Mouse (Mus musculus) lung, postnatal 0 days (tissue): ENCODE measurements at regions not wholly inside any gene's neighbourhood (a gene's known extent, or its start where the extent isn't known, plus 50 kb on each side); places are given as distances from the start of the nearest gene placed in this dataset.

ENCODE experiments used
- ATAC-seq: fragments of 200-750 bp; cut with Nextera tagmentation; 2 replicates; pipeline ENCODE4 v1.8.0; 2017; ENCODE audit warnings: moderate library complexity
- DNase-seq: peaks from one replicate; pipeline ENCODE4 v3.0.0-alpha.2; 2016; ENCODE audit warnings: low spot score
- H3K27ac ChIP-seq: fragments of 300-500 bp; sonication (generic); 2 replicates; pipeline ENCODE4 v1.5.1; 2014; ENCODE audit warnings: antibody characterized with exemption, mild to moderate bottlenecking, low read length, mixed read lengths
- H3K27me3 ChIP-seq: fragments of 300-500 bp; sonication (generic); replicated peaks from 2 replicates; pipeline ENCODE4 v1.6.1; 2014; ENCODE audit warnings: low read length, mixed read lengths; ENCODE audit not compliant: insufficient read depth
- H3K36me3 ChIP-seq: fragments of 300-500 bp; sonication (generic); 2 replicates; pipeline ENCODE4 v1.6.1; 2014; ENCODE audit warnings: low read length, mixed read lengths; ENCODE audit not compliant: insufficient read depth
- H3K4me1 ChIP-seq: fragments of 300-500 bp; sonication (generic); 2 replicates; pipeline ENCODE4 v1.6.1; 2014; ENCODE audit warnings: antibody characterized with exemption, low read depth, low read length, mixed read lengths; ENCODE audit not compliant: insufficient read depth
- H3K4me2 ChIP-seq: fragments of 300-500 bp; sonication (generic); replicated peaks from 2 replicates; pipeline ENCODE4 v1.6.1; 2014; ENCODE audit warnings: low read depth, mild to moderate bottlenecking, low read length, moderate library complexity, mixed read lengths
- H3K4me3 ChIP-seq: fragments of 300-500 bp; sonication (generic); 2 replicates; pipeline ENCODE4 v1.5.1; 2014; ENCODE audit warnings: low read depth, low read length
- H3K9ac ChIP-seq: fragments of 300-500 bp; sonication (generic); replicated peaks from 2 replicates; pipeline ENCODE4 v1.6.1; 2014; ENCODE audit warnings: low read depth, mild to moderate bottlenecking
- H3K9me3 ChIP-seq: fragments of 300-500 bp; sonication (generic); 2 replicates; pipeline ENCODE4 v1.6.1; 2016; ENCODE audit warnings: low read length, mixed read lengths
- CTCF ChIP-seq: IDR thresholded peaks from 2 replicates; pipeline ENCODE4 v1.5.1; 2016; ENCODE audit warnings: antibody characterized with exemption, mild to moderate bottlenecking
- EP300 ChIP-seq: IDR thresholded peaks from 2 replicates; pipeline ENCODE4 v1.6.1; 2016; ENCODE audit warnings: antibody characterized with exemption, mild to moderate bottlenecking, control low read depth
- WGBS: fragments of 180-500 bp; shearing (Covaris S2); extraction: QIAGEN DNeasy Blood & Tissue Kit; methylation state at CpG from one replicate; pipeline ENCODE4 v1.1.7; 2014; 5-methylcytosine and 5-hydroxymethylcytosine counted together

DNA sequence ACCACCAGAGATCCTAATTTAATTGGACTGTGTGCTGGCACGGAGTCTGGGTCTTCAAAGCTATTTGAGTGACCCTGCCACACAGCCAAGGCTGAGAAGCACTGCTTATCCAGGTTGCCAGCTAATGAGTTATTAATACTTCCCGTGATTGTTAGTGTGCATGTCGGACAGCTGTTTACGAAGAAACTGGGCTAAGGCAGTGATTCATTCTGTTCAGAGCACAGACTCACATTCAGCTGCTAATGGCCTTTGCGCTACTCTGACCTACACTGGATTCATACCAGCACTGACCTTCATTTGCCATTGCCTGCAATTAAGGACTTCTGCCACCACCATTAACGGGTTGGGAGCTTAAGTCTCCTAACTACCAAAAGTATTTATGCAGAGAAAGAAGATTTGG lies 156.7 kb upstream of the Dppa4 start:
- Histone ChIP-seq H3K27me3 (no peaks in the 10 kb centered on the region), H3K4me3 (no peak overlapping the region), H3K4me2 (no peak overlapping the region), H3K9me3 (no peaks in the 10 kb centered on the region), H3K4me1 (no peaks in the 10 kb centered on the region), H3K9ac (no peak overlapping the region), H3K36me3 (no peaks in the 10 kb centered on the region), H3K27ac (no peak overlapping the region)
- no peak for TF ChIP-seq EP300
- TF ChIP-seq CTCF, result no peak
- ATAC-seq, result peak; percentile 35; the same call in 1 of the 2 replicates
- 59% methylated on average over 6 of the region's 6 CpGs for WGBS
- DNase-seq, result peak; percentile 16

DNA sequence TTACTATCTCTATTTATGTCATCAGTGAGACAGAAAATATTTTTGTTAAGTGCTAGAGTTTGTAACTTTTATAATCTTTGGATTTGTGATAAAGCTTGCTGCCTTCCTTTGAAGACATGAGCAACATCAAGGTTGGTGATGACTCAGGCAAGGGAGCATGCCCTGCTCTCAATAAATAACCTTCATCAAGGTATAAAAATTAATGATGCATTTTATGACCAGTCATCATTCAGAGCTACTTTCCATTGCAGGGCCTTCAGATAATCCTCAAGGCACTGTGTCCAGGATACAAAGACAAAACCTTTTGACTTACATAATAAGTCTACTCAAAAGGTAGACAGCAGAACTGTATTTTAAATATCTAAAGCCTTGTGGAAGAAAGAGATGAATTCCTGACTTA lies 156.2 kb upstream of the Dppa4 start:
- TF ChIP-seq EP300 (no peak), CTCF (no peak)
- DNase-seq (no peak), ATAC-seq (no peak)
- no peaks in the 10 kb centered on the region for H3K27me3 ChIP-seq
- H3K9me3 ChIP-seq, result no peaks in the 10 kb centered on the region
- no peak overlapping the region for H3K4me3 ChIP-seq
- H3K27ac ChIP-seq, result no peak overlapping the region
- no peak overlapping the region for H3K9ac ChIP-seq
- H3K4me2 ChIP-seq, result no peak overlapping the region
- no peaks in the 10 kb centered on the region for H3K4me1 ChIP-seq
- no peaks in the 10 kb centered on the region for H3K36me3 ChIP-seq

- H3K9ac ChIP-seq, result no peak overlapping the region
- H3K4me2 ChIP-seq, result no peak overlapping the region
- H3K4me1 ChIP-seq, result no peaks in the 10 kb centered on the region
- no peak overlapping the region for H3K4me3 ChIP-seq
- 92% methylated on average over 8 of the region's 8 CpGs for WGBS
- DNase-seq (no peak), ATAC-seq (no peak)
- H3K27ac ChIP-seq, result no peak overlapping the region
- H3K9me3 ChIP-seq, result no peaks in the 10 kb centered on the region
- no peaks in the 10 kb centered on the region for H3K27me3 ChIP-seq
- H3K36me3 ChIP-seq, result no peaks in the 10 kb centered on the region
- no peak for TF ChIP-seq CTCF
- TF ChIP-seq EP300, result no peak
Observed at GRCm38 (mm10) chr16:48155355-48155754, 128.2 kb upstream of the Dppa4 start.

DNA sequence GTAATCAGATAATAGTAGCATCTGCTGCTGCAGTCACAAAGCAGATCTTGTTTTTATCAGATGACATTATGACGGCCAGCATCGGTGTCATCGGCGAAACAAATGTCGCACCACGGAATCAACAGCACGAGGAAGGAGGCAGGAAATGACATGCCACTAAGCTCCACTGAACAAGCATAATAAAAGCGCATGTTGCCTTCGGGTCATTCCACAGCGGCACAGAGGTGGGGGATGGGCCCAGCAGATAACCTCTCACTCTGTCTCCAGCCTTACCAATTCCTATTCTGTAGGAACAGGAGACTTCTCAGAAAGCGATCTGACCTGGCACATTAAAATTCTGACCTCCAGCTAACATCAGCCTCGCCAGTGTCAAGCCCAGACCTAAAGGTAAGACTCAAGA lies 93.1 kb upstream of the Dppa4 start:
- DNase-seq (no peak), ATAC-seq (no peak)
- Histone ChIP-seq H3K27me3 (no peaks in the 10 kb centered on the region), H3K4me2 (no peak overlapping the region), H3K27ac (no peak overlapping the region), H3K4me1 (no peaks in the 10 kb centered on the region), H3K4me3 (no peak overlapping the region), H3K9ac (no peak overlapping the region), H3K36me3 (no peaks in the 10 kb centered on the region), H3K9me3 (no peaks in the 10 kb centered on the region)
- TF ChIP-seq EP300, result no peak
- TF ChIP-seq CTCF, result no peak
- 81% methylated on average over 12 of the region's 12 CpGs for WGBS

DNA sequence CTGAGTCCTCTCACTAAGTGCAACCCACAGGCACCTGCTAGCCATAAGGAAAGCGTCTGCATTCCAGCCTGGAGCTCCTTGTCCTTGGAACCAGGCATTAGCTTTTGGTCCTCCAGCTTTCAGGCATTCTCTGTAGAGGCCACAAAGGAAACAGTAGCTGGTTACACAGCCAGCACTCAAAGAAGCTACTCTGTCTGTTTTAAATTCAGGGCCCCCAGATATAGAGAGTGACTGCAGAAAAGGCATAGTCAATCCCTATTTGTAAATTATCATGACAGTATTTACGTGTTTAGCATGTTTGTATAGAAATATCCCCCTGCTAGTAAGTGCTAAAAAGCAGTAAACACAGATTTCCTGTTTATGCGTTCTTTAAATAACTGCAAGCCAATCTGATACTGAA lies 91.3 kb upstream of the Dppa4 start:
- no peak for DNase-seq
- H3K27ac ChIP-seq, result no peak overlapping the region

DNA sequence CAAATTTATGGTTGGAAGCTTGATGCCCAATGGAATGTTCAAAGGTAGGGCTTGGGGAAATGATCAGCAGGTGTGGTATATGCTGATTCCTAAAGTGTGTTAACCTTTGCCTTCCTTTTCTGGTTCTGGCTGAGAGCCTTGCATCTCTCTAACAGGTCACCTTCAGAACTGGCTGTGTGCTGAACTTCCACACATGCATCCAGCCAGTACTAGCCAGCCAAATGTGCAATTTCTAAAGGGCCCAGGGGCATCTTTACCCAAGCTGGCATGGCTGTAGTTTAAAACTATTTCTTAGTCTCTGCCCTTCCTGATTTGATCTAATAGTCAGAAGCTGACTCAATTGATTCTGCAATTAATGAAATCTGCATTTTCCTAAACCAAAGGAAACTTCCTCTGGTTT lies 68.6 kb upstream of the Dppa4 start:
- DNase-seq, result no peak
- Histone ChIP-seq H3K9me3 (no peaks in the 10 kb centered on the region), H3K4me3 (no peak overlapping the region), H3K27ac (no peak overlapping the region), H3K36me3 (no peaks in the 10 kb centered on the region), H3K4me1 (no peaks in the 10 kb centered on the region), H3K4me2 (no peak overlapping the region), H3K27me3 (no peaks in the 10 kb centered on the region), H3K9ac (no peak overlapping the region)
- TF ChIP-seq EP300 (no peak), CTCF (no peak)
- no peak for ATAC-seq

More for the DNA sequence above, 91.3 kb upstream of the Dppa4 start:
- Histone ChIP-seq H3K9me3 (no peaks in the 10 kb centered on the region), H3K4me2 (no peak overlapping the region), H3K36me3 (no peaks in the 10 kb centered on the region), H3K9ac (no peak overlapping the region), H3K4me1 (no peaks in the 10 kb centered on the region), H3K4me3 (no peak overlapping the region), H3K27me3 (no peaks in the 10 kb centered on the region)
- no peak for ATAC-seq
- 52% methylated on average over 3 of the region's 3 CpGs for whole genome bisulfite sequencing
- TF ChIP-seq CTCF (no peak), EP300 (no peak)
